Mouse (Mus musculus) limb, embryonic 14.5 days (tissue): ENCODE measurements at regions not wholly inside any gene's neighbourhood (a gene's known extent, or its start where the extent isn't known, plus 50 kb on each side); places are given as distances from the start of the nearest gene placed in this dataset.

ENCODE experiments used
- ATAC-seq: fragments of 200-750 bp; cut with Nextera tagmentation; 2 replicates; pipeline ENCODE4 v1.8.0; 2017; ENCODE audit warnings: low read depth, moderate number of reproducible peaks, moderate TSS enrichment; ENCODE audit not compliant: low FRiP score
- DNase-seq: peaks from one replicate; pipeline ENCODE4 v3.0.0-alpha.2; 2015; ENCODE audit warnings: low spot score
- H3K27ac ChIP-seq: fragments of 300-500 bp; sonication (generic); replicated peaks from 2 replicates; pipeline ENCODE4 v1.5.1; 2014; ENCODE audit warnings: low read depth, mild to moderate bottlenecking, low read length, moderate library complexity, mixed read lengths
- H3K27me3 ChIP-seq: fragments of 300-500 bp; sonication (generic); 2 replicates; pipeline ENCODE4 v1.6.1; 2014; ENCODE audit warnings: low read length, mixed read lengths; ENCODE audit not compliant: control insufficient read depth, insufficient read depth
- H3K36me3 ChIP-seq: fragments of 300-500 bp; sonication (generic); 2 replicates; pipeline ENCODE4 v1.6.1; 2014; ENCODE audit warnings: mild to moderate bottlenecking, low read length, moderate library complexity, mixed read lengths; ENCODE audit not compliant: control insufficient read depth, insufficient read depth
- H3K4me1 ChIP-seq: fragments of 300-500 bp; sonication (generic); 2 replicates; pipeline ENCODE4 v1.6.1; 2014; ENCODE audit warnings: antibody characterized with exemption, low read length, mixed read lengths; ENCODE audit not compliant: control insufficient read depth, insufficient read depth
- H3K4me2 ChIP-seq: fragments of 300-500 bp; sonication (generic); replicated peaks from 2 replicates; pipeline ENCODE4 v1.6.1; 2014; ENCODE audit warnings: low read depth, mild to moderate bottlenecking, low read length, moderate library complexity; ENCODE audit not compliant: severe bottlenecking
- H3K4me3 ChIP-seq: fragments of 300-500 bp; sonication (generic); replicated peaks from 2 replicates; pipeline ENCODE4 v1.5.1; 2014; ENCODE audit warnings: low read length
- H3K9ac ChIP-seq: fragments of 300-500 bp; sonication (generic); 2 replicates; pipeline ENCODE4 v1.6.1; 2014; ENCODE audit warnings: mild to moderate bottlenecking, low read depth, low read length, moderate library complexity; ENCODE audit not compliant: severe bottlenecking
- H3K9me3 ChIP-seq: fragments of 300-500 bp; sonication (generic); 2 replicates; pipeline ENCODE4 v1.6.1; 2016; ENCODE audit warnings: low read length; ENCODE audit not compliant: control insufficient read depth
- POLR2A ChIP-seq: fragments of 200-500 bp; IDR thresholded peaks from 2 replicates; pipeline ENCODE4 v1.8.0; 2012; ENCODE audit warnings: inconsistent platforms, mild to moderate bottlenecking, moderate library complexity, borderline replicate concordance; ENCODE audit not compliant: insufficient read depth, insufficient read length; ENCODE audit errors: extremely low read depth
- WGBS: fragments of 180-500 bp; shearing (Covaris S2); extraction: QIAGEN DNeasy Blood & Tissue Kit; methylation state at CpG from one replicate; pipeline ENCODE4 v1.1.7; 2014; 5-methylcytosine and 5-hydroxymethylcytosine counted together

GRCm38 (mm10) chr8:78877423-78877822 is 56.5 kb upstream of the Lsm6 start:
- H3K9ac ChIP-seq: no peak overlapping the region
- no peaks in the 10 kb centered on the region for H3K36me3 ChIP-seq
- no peak overlapping the region for H3K27ac ChIP-seq
- no peaks in the 10 kb centered on the region for H3K9me3 ChIP-seq
- no peaks in the 10 kb centered on the region for H3K27me3 ChIP-seq
- peak; percentile 34 for DNase-seq
- no peak overlapping the region for H3K4me2 ChIP-seq
- no peak for TF ChIP-seq POLR2A
- no peaks in the 10 kb centered on the region for H3K4me1 ChIP-seq
- no peak overlapping the region for H3K4me3 ChIP-seq
- WGBS: 58% methylated on average over 3 of the region's 3 CpGs
- peak; percentile 12; the same call in 1 of the 2 replicates for ATAC-seq

GRCm38 (mm10) chr8:78889708-78890107 is 68.8 kb upstream of the Lsm6 start:
- Histone ChIP-seq H3K9me3 (no peaks in the 10 kb centered on the region), H3K36me3 (no peaks in the 10 kb centered on the region), H3K27ac (no peak overlapping the region), H3K4me2 (no peak overlapping the region), H3K9ac (no peak overlapping the region), H3K4me1 (no peaks in the 10 kb centered on the region), H3K27me3 (no peaks in the 10 kb centered on the region), H3K4me3 (no peak overlapping the region)
- WGBS: 72% methylated on average over 6 of the region's 6 CpGs
- ATAC-seq (no peak), DNase-seq (no peak)
- no peak for TF ChIP-seq POLR2A

- no peak for DNase-seq
Observed at GRCm38 (mm10) chr8:78890571-78890970, 69.6 kb upstream of the Lsm6 start.

GRCm38 (mm10) chr8:78899887-78900286 is 78.9 kb upstream of the Lsm6 start:
- Histone ChIP-seq H3K4me3 (no peak overlapping the region), H3K36me3 (no peaks in the 10 kb centered on the region), H3K27me3 (no peaks in the 10 kb centered on the region), H3K4me2 (no peak overlapping the region), H3K27ac (no peak overlapping the region), H3K9ac (no peak overlapping the region), H3K4me1 (no peaks in the 10 kb centered on the region), H3K9me3 (no peaks in the 10 kb centered on the region)
- TF ChIP-seq POLR2A: no peak
- WGBS: 34% methylated on average over 7 of the region's 7 CpGs
- DNase-seq: peak; percentile 85
- ATAC-seq: no peak; the same call in 1 of the 2 replicates

More at GRCm38 (mm10) chr8:78890571-78890970, 69.6 kb upstream of the Lsm6 start:
- WGBS: 81% methylated on average over 4 of the region's 4 CpGs
- TF ChIP-seq POLR2A: no peak
- Histone ChIP-seq H3K9ac (no peak overlapping the region), H3K4me2 (no peak overlapping the region), H3K27me3 (no peaks in the 10 kb centered on the region), H3K9me3 (no peaks in the 10 kb centered on the region), H3K4me3 (no peak overlapping the region), H3K27ac (no peak overlapping the region), H3K36me3 (no peaks in the 10 kb centered on the region), H3K4me1 (no peaks in the 10 kb centered on the region)
- no peak for ATAC-seq

- Histone ChIP-seq H3K4me2 (no peak overlapping the region), H3K9me3 (no peaks in the 10 kb centered on the region), H3K27me3 (no peaks in the 10 kb centered on the region), H3K4me3 (no peak overlapping the region), H3K36me3 (no peaks in the 10 kb centered on the region), H3K9ac (no peak overlapping the region), H3K4me1 (no peaks in the 10 kb centered on the region), H3K27ac (no peak overlapping the region)
- no peak for DNase-seq
- TF ChIP-seq POLR2A: no peak
- no peak for ATAC-seq
- 84% methylated on average over 1 of the region's 1 CpGs for WGBS
Observed at GRCm38 (mm10) chr8:78903034-78903433, 82.1 kb upstream of the Lsm6 start.

- no peak for ATAC-seq
- no peak for DNase-seq
- Histone ChIP-seq H3K4me1 (no peaks in the 10 kb centered on the region), H3K4me3 (no peak overlapping the region), H3K36me3 (no peaks in the 10 kb centered on the region), H3K27ac (no peak overlapping the region), H3K4me2 (no peak overlapping the region), H3K27me3 (no peaks in the 10 kb centered on the region), H3K9me3 (no peaks in the 10 kb centered on the region), H3K9ac (no peak overlapping the region)
- TF ChIP-seq POLR2A: no peak
- 75% methylated on average over 1 of the region's 1 CpGs for WGBS
Observed at GRCm38 (mm10) chr8:78907918-78908317, 87.0 kb upstream of the Lsm6 start.
